Mouse (Mus musculus) lung, embryonic 16.5 days (tissue): ENCODE results near the gene Relt. TPM values are rescaled to one million over a fixed set of nuclear protein-coding genes. Genes with fewer than 3 reads are reported as not detected.
"Not testable (repeated sequence)": the region's sequence is repeated elsewhere in the genome, so short reads cannot be mapped to it uniquely, and the experiment has no call there.

Experiments used
- ATAC-seq: fragments of 200-750 bp; cut with Nextera tagmentation; 2 replicates; pipeline ENCODE4 v1.8.0; 2017; ENCODE audit warnings: low read depth, mild to moderate bottlenecking, moderate library complexity
- H3K27ac ChIP-seq: fragments of 300-500 bp; sonication (generic); 2 replicates; pipeline ENCODE4 v1.5.1; 2014; ENCODE audit warnings: mild to moderate bottlenecking, control low read depth, low read length
- H3K27me3 ChIP-seq: fragments of 300-500 bp; sonication (generic); 2 replicates; pipeline ENCODE4 v1.6.1; 2014; ENCODE audit warnings: low read depth, low read length, mixed read lengths; ENCODE audit not compliant: control insufficient read depth, insufficient read depth
- H3K36me3 ChIP-seq: fragments of 300-500 bp; sonication (generic); 2 replicates; pipeline ENCODE4 v1.6.1; 2014; ENCODE audit warnings: low read length; ENCODE audit not compliant: control insufficient read depth, insufficient read depth
- H3K4me1 ChIP-seq: fragments of 300-500 bp; sonication (generic); replicated peaks from 2 replicates; pipeline ENCODE4 v1.6.1; 2014; ENCODE audit warnings: low read length, mixed read lengths; ENCODE audit not compliant: control insufficient read depth, insufficient read depth
- H3K4me2 ChIP-seq: fragments of 300-500 bp; sonication (generic); 2 replicates; pipeline ENCODE4 v1.6.1; 2014; ENCODE audit warnings: low read depth, low read length, control low read depth
- H3K4me3 ChIP-seq: fragments of 300-500 bp; sonication (generic); 2 replicates; pipeline ENCODE4 v1.5.1; 2014; ENCODE audit warnings: mild to moderate bottlenecking, low read length, control low read depth
- H3K9ac ChIP-seq: fragments of 300-500 bp; sonication (generic); 2 replicates; pipeline ENCODE4 v1.6.1; 2014; ENCODE audit warnings: low read length, control low read depth
- H3K9me3 ChIP-seq: fragments of 300-500 bp; sonication (generic); 2 replicates; pipeline ENCODE4 v1.6.1; 2016; ENCODE audit warnings: low read length; ENCODE audit not compliant: control insufficient read depth
- WGBS: fragments of 180-500 bp; shearing (Covaris S2); extraction: QIAGEN DNeasy Blood & Tissue Kit; methylation state at CpG from one replicate; pipeline ENCODE4 v1.1.7; 2014; 5-methylcytosine and 5-hydroxymethylcytosine counted together
- polyA plus RNA-seq: library from polyadenylated mRNA; unstranded; fragments of >200 nt; fragmentation: Nextera tagmentation; extraction: Ambion mirVana; gene quantifications from 2 replicates; pipeline ENCODE4 v1.2.1, GENCODE M21; 2015

Gene Relt
- polyA plus RNA-seq, 1 experiment from 2014 or later = 3.8 TPM

DNA sequence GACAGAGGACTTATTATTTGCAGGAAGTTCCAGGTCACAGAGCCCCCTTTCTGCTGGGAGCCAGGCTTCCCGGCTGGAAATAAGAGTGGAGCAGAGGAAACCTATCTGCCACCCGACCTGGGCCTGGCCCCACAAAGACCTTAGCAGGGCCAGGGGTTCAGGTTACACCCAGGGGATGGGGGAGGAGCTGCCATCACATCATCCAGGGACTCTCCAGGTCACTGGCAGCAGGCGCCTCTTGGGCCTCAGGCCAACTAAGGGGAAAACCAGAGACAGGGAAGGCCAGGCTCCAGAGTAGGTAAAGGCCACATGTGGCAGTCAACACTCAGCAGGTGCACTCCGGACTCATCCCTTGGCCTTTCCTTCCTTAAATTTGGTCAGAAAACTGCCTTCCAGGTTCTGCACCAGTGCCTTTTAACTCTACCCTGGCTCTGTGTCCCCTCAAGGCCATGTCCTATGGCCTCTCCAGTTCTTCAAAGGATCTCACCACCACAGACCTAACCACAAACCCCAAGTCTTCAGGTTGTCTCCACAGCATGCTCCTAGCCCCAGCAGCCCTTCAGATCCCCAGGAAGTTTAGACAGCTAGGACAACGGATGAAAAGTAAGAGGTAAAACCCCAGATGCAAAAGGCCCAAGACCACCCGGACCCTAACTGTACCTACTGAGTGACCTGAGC, 9.0 kb downstream of the Relt start:
- WGBS = 43% methylated on average over 6 of the region's 6 CpGs
- Histone ChIP-seq H3K9ac (no peak overlapping the region; the same call in 1 of the 2 replicates), H3K27me3 (no peaks in the 10 kb centered on the region), H3K9me3 (no peaks in the 10 kb centered on the region), H3K36me3 (no peaks in the 10 kb centered on the region), H3K4me1 (peaks cover 23% of the 10 kb centered on the region), H3K27ac (no peak overlapping the region), H3K4me2 (no peak overlapping the region; the same call in 1 of the 2 replicates), H3K4me3 (no peak overlapping the region)
- ATAC-seq = no peak

DNA sequence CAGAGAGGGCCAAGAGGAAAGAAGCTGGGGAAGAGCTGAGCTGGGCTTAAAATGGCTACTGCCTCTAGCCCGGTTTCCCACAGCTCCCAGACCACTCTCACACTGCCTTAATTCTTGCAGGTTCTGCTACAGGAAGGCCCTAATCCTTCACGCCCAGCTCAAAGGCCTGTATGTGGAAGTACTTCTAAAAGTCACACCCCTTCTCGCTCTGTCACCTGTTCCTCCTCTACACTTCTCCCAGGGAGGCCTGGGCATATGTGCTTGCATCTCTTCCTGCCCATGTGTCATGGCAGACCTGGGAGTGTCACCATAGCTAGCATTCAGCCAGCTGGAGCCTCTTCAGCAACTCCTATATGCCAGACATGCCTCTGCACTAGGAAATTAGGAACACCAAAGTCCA, 9.8 kb downstream of the Relt start:
- Histone ChIP-seq H3K27me3 (no peaks in the 10 kb centered on the region), H3K4me3 (no peak overlapping the region), H3K9ac (no peak overlapping the region), H3K4me1 (peaks cover 23% of the 10 kb centered on the region), H3K9me3 (no peaks in the 10 kb centered on the region), H3K36me3 (no peaks in the 10 kb centered on the region), H3K4me2 (no peak overlapping the region), H3K27ac (no peak overlapping the region)
- 74% methylated on average over 3 of the region's 3 CpGs for WGBS
- no peak for ATAC-seq

DNA sequence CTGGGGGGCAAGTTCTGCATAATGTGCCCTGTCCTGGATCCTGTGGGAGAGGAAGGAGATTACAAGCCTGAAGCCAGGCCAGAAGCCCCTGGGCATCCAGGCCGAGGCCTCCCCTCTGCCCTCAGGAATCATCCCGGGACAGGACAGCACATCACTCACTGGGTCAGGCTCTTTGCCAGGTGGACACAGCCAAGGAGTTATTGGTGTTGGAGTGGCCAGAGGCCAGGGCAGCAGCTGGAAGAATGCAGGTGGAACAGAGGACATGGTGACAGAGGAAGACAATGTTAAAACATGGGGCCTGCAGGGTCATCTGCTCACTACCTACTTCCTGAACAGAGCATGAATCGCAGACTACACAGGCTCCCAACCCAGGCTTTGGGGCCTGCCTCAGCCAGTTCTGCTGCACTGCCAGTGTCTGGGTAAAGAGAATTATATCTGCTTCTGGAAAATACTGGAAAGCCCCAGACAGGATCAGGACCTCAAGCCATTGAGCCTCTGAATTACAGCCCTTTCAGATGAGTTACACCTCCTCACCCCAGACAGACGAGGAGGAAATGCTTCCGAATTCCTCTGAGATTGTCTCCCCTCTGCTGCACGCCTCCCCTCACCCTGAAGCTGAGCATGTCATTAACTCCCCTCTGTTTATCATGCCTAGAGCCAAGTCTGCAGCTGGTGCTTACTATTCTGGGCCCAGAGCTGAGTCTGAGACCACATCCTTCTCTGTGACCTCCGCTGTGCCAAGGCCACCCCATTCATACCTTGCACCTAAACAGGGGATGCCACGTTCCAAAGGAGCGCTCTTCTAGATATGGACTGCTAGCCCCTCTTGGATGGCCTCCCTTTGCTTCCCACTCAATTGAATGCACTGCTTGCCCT, 11.5 kb downstream of the Relt start:
- no peak overlapping the region for H3K4me3 ChIP-seq
- H3K9ac ChIP-seq = 0 out of 2 replicates have a peak overlapping the region, but pooled peaks have one; percentile 5
- no peaks in the 10 kb centered on the region for H3K27me3 ChIP-seq
- 47% methylated on average over 9 of the region's 9 CpGs for WGBS
- no peak overlapping the region for H3K4me2 ChIP-seq
- 0 out of 2 replicates have a peak overlapping the region, but pooled peaks have one; percentile 19 for H3K27ac ChIP-seq
- H3K4me1 ChIP-seq = peaks cover 23% of the 10 kb centered on the region
- peak; percentile 32; the same call in 1 of the 2 replicates for ATAC-seq
- no peaks in the 10 kb centered on the region for H3K9me3 ChIP-seq
- H3K36me3 ChIP-seq = no peaks in the 10 kb centered on the region

DNA sequence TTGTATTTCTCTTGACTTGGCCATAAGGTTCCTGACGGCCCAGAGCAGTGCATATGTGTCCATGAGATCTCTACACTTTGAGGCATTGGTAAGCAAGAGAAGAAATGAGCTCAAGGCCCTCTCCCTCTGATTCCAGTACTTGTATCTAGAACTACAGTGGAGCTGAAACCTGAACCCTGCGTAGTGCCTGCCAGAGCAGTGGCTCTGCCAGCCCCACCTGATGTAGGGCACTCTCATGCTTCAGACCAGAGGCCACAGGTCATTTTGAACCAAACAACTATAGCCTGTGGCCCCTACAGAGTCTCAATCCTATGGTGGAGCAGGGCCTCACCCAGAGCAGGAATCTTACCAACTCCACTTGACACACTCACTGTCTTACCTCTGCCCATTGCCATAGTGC, 13.7 kb downstream of the Relt start:
- H3K36me3 ChIP-seq = no peaks in the 10 kb centered on the region
- ATAC-seq = no peak
- H3K4me2 ChIP-seq = no peak overlapping the region
- H3K4me3 ChIP-seq = no peak overlapping the region
- peaks cover 16% of the 10 kb centered on the region for H3K4me1 ChIP-seq
- H3K9me3 ChIP-seq = no peaks in the 10 kb centered on the region
- H3K27me3 ChIP-seq = no peaks in the 10 kb centered on the region
- H3K27ac ChIP-seq = no peak overlapping the region
- WGBS = 84% methylated on average over 2 of the region's 2 CpGs
- no peak overlapping the region for H3K9ac ChIP-seq

DNA sequence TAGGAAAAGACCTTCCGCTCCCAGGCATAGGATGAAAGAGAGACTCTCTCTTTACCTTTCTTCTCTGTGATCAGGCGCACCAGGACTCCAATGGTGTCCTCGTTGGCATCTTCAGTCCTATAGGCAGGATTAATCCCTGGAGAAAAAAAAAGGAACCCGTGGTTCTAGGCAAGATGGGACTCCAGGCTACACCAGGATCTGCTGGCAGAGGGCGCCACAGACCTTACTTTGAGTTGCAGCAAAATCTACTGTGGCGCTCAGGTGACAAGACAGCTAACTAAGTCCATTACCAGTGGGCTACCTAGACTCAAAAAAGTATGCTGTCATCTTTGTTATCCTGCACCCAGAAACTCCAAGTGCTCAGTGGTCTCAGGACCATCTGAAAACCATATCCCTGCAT, 14.5 kb downstream of the Relt start:
- peaks cover 16% of the 10 kb centered on the region for H3K4me1 ChIP-seq
- no peak overlapping the region for H3K4me2 ChIP-seq
- ATAC-seq = no peak
- H3K36me3 ChIP-seq = no peaks in the 10 kb centered on the region
- H3K27ac ChIP-seq = no peak overlapping the region
- no peaks in the 10 kb centered on the region for H3K27me3 ChIP-seq
- no peaks in the 10 kb centered on the region for H3K9me3 ChIP-seq
- no peak overlapping the region for H3K4me3 ChIP-seq
- no peak overlapping the region for H3K9ac ChIP-seq
- 38% methylated on average over 6 of the region's 6 CpGs for WGBS

DNA sequence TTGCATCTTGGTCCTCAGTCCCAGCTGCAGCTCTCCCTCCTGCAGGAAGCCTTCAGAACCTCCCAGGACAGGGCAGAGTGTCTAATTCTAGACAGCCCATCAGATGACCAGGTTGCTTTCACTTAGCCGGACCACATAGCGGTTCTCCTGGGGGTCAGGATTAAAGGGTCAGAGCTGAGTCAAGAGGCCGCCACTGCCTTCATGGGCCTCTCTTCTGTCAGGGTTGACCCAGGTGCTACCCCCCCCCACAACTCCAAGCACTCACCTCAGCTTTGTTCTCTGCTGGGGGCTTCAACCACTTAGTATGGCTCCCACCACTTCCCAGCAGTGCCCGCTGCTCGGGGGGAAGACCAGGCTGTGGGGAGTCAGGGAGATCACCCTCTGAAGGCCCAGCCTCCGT, 16.1 kb downstream of the Relt start:
- Histone ChIP-seq H3K9me3 (no peaks in the 10 kb centered on the region), H3K4me2 (no peak overlapping the region), H3K4me1 (peaks cover 12% of the 10 kb centered on the region), H3K9ac (no peak overlapping the region), H3K4me3 (no peak overlapping the region), H3K27me3 (no peaks in the 10 kb centered on the region), H3K27ac (no peak overlapping the region), H3K36me3 (no peaks in the 10 kb centered on the region)
- ATAC-seq = no peak
- 86% methylated on average over 6 of the region's 6 CpGs for WGBS

DNA sequence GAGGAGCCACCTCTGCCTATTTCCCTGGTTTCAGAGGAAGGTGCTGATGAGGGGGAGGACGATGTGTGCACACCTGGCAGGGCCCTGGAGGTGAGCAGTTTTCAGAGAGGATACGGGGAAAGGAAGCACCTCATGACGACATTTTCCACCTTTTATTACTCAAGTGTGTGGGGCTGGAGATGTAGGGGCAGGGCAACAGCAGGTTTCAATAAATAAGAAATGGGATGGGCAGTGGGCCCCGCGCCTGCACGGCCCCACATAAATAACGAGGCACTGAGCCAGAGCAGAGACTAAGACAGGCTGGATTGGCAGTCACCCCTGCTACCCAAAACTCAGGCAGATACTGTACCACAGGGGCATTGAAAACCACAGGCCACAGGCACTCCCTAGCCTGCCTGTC, 17.2 kb downstream of the Relt start:
- H3K4me1 ChIP-seq, H3K27me3 ChIP-seq, H3K9ac ChIP-seq, ATAC-seq, H3K4me3 ChIP-seq, H3K36me3 ChIP-seq, H3K27ac ChIP-seq, H3K4me2 ChIP-seq, H3K9me3 ChIP-seq: not testable (repeated sequence)
- WGBS = 64% methylated on average over 7 of the region's 7 CpGs

DNA sequence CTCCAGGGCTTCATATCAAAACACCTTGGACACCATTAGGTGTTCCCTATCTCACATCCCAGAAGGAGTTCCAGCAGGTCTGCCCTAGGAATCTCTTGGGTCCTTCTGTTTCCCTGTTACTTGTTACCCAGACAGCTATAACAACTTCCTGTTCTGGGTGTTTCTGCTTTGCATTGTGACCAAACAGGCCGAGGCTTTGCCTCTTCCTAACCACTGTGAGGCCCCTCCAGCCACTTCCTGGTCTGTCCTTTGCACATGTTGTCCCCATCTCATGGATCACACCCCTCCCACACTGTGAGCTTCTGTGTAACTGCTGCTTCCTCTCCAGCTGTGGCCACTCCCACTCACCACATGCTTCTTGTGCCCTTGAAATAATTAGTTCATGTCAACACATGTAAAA, 17.8 kb downstream of the Relt start:
- WGBS = 21% methylated on average over 1 of the region's 1 CpGs
- Histone ChIP-seq H3K9me3 (no peaks in the 10 kb centered on the region), H3K9ac (no peak overlapping the region), H3K4me2 (no peak overlapping the region), H3K4me1 (peaks cover 4% of the 10 kb centered on the region; the same call in 1 of the 2 replicates), H3K36me3 (no peaks in the 10 kb centered on the region), H3K4me3 (no peak overlapping the region), H3K27ac (peak overlapping the region; percentile 26; the same call in 1 of the 2 replicates), H3K27me3 (no peaks in the 10 kb centered on the region)
- ATAC-seq = peak; percentile 80

DNA sequence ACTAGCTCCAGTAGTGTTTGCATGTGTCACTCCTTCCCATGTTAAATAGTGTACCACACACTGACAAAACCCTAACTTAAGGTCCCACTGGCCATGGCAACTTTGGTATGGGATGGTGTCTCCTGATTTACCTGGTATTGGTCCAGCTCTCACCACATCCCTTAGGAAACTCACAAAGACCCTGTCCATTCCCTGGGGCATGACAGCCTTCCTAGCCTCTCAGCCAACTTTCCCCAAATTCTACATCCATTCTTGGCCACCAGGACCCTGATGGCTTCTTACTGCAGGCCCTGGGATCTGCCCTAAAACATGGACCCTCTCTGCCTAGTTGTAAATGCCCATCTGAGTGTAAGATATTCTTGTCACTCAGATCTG, 18.2 kb downstream of the Relt start:
- no peaks in the 10 kb centered on the region for H3K36me3 ChIP-seq
- H3K9me3 ChIP-seq = no peaks in the 10 kb centered on the region
- H3K27ac ChIP-seq = peak overlapping the region; percentile 26; the same call in 1 of the 2 replicates
- ATAC-seq = no peak
- peaks cover 4% of the 10 kb centered on the region; the same call in 1 of the 2 replicates for H3K4me1 ChIP-seq
- H3K4me3 ChIP-seq = no peak overlapping the region
- no peaks in the 10 kb centered on the region for H3K27me3 ChIP-seq
- no peak overlapping the region for H3K9ac ChIP-seq
- H3K4me2 ChIP-seq = no peak overlapping the region
